Mouse (Mus musculus) adrenal gland, adult 2 months (tissue): Measurements from ENCODE around the gene Slc2a10. TPM values are rescaled to one million over a fixed set of nuclear protein-coding genes. Genes with fewer than 3 reads are reported as not detected.
"Not testable (repeated sequence)": the region's sequence is repeated elsewhere in the genome, so short reads cannot be mapped to it uniquely, and the experiment has no call there.

Experiments
- DNase-seq: peaks from one replicate; pipeline ENCODE4 v3.0.0; 2021
- polyA plus RNA-seq: library from polyadenylated mRNA; depleted of rRNA; stranded (reverse); fragments of >200 nt; gene quantifications from 2 replicates; pipeline ENCODE4 v1.2.3, GENCODE M21; 2012
- total RNA-seq, 2 experiments: library from RNA; stranded (reverse); gene quantifications; 2 replicates each; pipeline ENCODE4 v1.2.3; 2021

Gene Slc2a10
- total and polyA plus RNA-seq, 3 experiments, result 0.35 to 1.5 (median 1.2) TPM

GRCm38 (mm10) chr2:165509686-165510085 is 6.1 kb downstream of the Slc2a10 start:
- DNase-seq, result no peak

- no peak for DNase-seq
These were observed 6.9 kb downstream of the Slc2a10 start for GRCm38 (mm10) chr2:165510466-165510865.

- DNase-seq, result not testable (repeated sequence)
These were observed 7.4 kb downstream of the Slc2a10 start for GRCm38 (mm10) chr2:165510914-165511458.

- DNase-seq, result not testable (repeated sequence)
These were observed 7.9 kb downstream of the Slc2a10 start for GRCm38 (mm10) chr2:165511530-165511929.

- DNase-seq, result no peak
These were observed 8.8 kb downstream of the Slc2a10 start for GRCm38 (mm10) chr2:165512426-165512825.

GRCm38 (mm10) chr2:165512870-165513600 is 9.4 kb downstream of the Slc2a10 start:
- peak; percentile 46 for DNase-seq

- DNase-seq, result no peak
These were observed 11.7 kb downstream of the Slc2a10 start for GRCm38 (mm10) chr2:165515178-165515728.

GRCm38 (mm10) chr2:165525609-165526008 is 22.0 kb downstream of the Slc2a10 start:
- no peak for DNase-seq

GRCm38 (mm10) chr2:165529106-165529505 is 25.5 kb downstream of the Slc2a10 start:
- DNase-seq, result peak; percentile 38

GRCm38 (mm10) chr2:165533789-165534188 is 30.2 kb downstream of the Slc2a10 start:
- DNase-seq, result no peak

GRCm38 (mm10) chr2:165540975-165541374 is 37.4 kb downstream of the Slc2a10 start:
- no peak for DNase-seq

GRCm38 (mm10) chr2:165542939-165543669 is 39.5 kb downstream of the Slc2a10 start:
- DNase-seq, result no peak

GRCm38 (mm10) chr2:165543670-165544016 is 40.1 kb downstream of the Slc2a10 start:
- no peak for DNase-seq

GRCm38 (mm10) chr2:165545687-165546086 is 42.1 kb downstream of the Slc2a10 start:
- DNase-seq, result no peak

GRCm38 (mm10) chr2:165546341-165546740 is 42.8 kb downstream of the Slc2a10 start:
- no peak for DNase-seq

GRCm38 (mm10) chr2:165547410-165547809 is 43.8 kb downstream of the Slc2a10 start:
- DNase-seq, result peak; percentile 9

- no peak for DNase-seq
These were observed 45.0 kb downstream of the Slc2a10 start for GRCm38 (mm10) chr2:165548627-165549026.

GRCm38 (mm10) chr2:165550410-165550809 is 46.8 kb downstream of the Slc2a10 start:
- DNase-seq, result not testable (repeated sequence)

- DNase-seq, result no peak
These were observed 50.5 kb downstream of the Slc2a10 start for GRCm38 (mm10) chr2:165554066-165554465.

- DNase-seq, result no peak
These were observed 53.7 kb downstream of the Slc2a10 start for GRCm38 (mm10) chr2:165557278-165557677.

- no peak for DNase-seq
These were observed 55.3 kb downstream of the Slc2a10 start for GRCm38 (mm10) chr2:165558916-165559315.

GRCm38 (mm10) chr2:165559506-165560235 is 56.1 kb downstream of the Slc2a10 start:
- DNase-seq, result no peak
